Mouse (Mus musculus) lung, postnatal 0 days (tissue): Measurements from ENCODE around the gene Birc6.

Experiments used
- CTCF ChIP-seq: IDR thresholded peaks from 2 replicates; pipeline ENCODE4 v1.5.1; 2016; ENCODE audit warnings: antibody characterized with exemption, mild to moderate bottlenecking
- EP300 ChIP-seq: IDR thresholded peaks from 2 replicates; pipeline ENCODE4 v1.6.1; 2016; ENCODE audit warnings: antibody characterized with exemption, mild to moderate bottlenecking, control low read depth

- TF ChIP-seq CTCF = no peak
- no peak for TF ChIP-seq EP300
Measured at GRCm38 (mm10) chr17:74715724-74716123, 187.6 kb downstream of the Birc6 start.
